Mouse (Mus musculus) ES-Bruce4 (cell line): Measurements from ENCODE around the gene Msrb1.

ENCODE experiments used
- CTCF ChIP-seq: IDR thresholded peaks from one replicate; pipeline ENCODE4 v1.8.1; 2011; ENCODE audit warnings: low read depth, low read length
- POLR2A ChIP-seq: IDR thresholded peaks from one replicate; pipeline ENCODE4 v1.8.1; 2011; ENCODE audit warnings: low read length; ENCODE audit not compliant: insufficient read depth

- TF ChIP-seq CTCF = no peak
- TF ChIP-seq POLR2A = no peak
Observed at GRCm38 (mm10) chr17:24695326-24696010, 41.0 kb upstream of the Msrb1 start.
